Mouse (Mus musculus) embryonic facial prominence, embryonic 14.5 days (tissue): ENCODE measurements at regions not wholly inside any gene's neighbourhood (a gene's known extent, or its start where the extent isn't known, plus 50 kb on each side); places are given as distances from the start of the nearest gene placed in this dataset.

Experiments used
- ATAC-seq: fragments of 200-750 bp; cut with Nextera tagmentation; 2 replicates; pipeline ENCODE4 v1.8.0; 2017; ENCODE audit warnings: low read depth, moderate number of reproducible peaks, moderate TSS enrichment
- DNase-seq: peaks from one replicate; pipeline ENCODE4 v3.0.0-alpha.2; 2015; ENCODE audit warnings: low spot score
- H3K27ac ChIP-seq: fragments of 300-500 bp; sonication (generic); replicated peaks from 2 replicates; pipeline ENCODE4 v1.5.1; 2014; ENCODE audit warnings: low read depth, mild to moderate bottlenecking, low read length, moderate library complexity
- H3K27me3 ChIP-seq: fragments of 300-500 bp; sonication (generic); replicated peaks from 2 replicates; pipeline ENCODE4 v1.6.1; 2014; ENCODE audit warnings: low read length; ENCODE audit not compliant: control insufficient read depth, insufficient read depth
- H3K36me3 ChIP-seq: fragments of 300-500 bp; sonication (generic); 2 replicates; pipeline ENCODE4 v1.6.1; 2014; ENCODE audit warnings: low read length, mixed read lengths; ENCODE audit not compliant: control insufficient read depth, insufficient read depth
- H3K4me1 ChIP-seq: fragments of 300-500 bp; sonication (generic); 2 replicates; pipeline ENCODE4 v1.6.1; 2014; ENCODE audit warnings: antibody characterized with exemption, low read length; ENCODE audit not compliant: control insufficient read depth, insufficient read depth
- H3K4me2 ChIP-seq: fragments of 300-500 bp; sonication (generic); 2 replicates; pipeline ENCODE4 v1.6.1; 2014; ENCODE audit warnings: low read depth, mild to moderate bottlenecking, low read length, moderate library complexity, mixed read lengths
- H3K4me3 ChIP-seq: fragments of 300-500 bp; sonication (generic); 2 replicates; pipeline ENCODE4 v1.5.1; 2014; ENCODE audit warnings: low read depth, mild to moderate bottlenecking, low read length
- H3K9ac ChIP-seq: fragments of 300-500 bp; sonication (generic); 2 replicates; pipeline ENCODE4 v1.6.1; 2014; ENCODE audit warnings: low read depth, mild to moderate bottlenecking, low read length, moderate library complexity, mixed read lengths
- H3K9me3 ChIP-seq: fragments of 300-500 bp; sonication (generic); 2 replicates; pipeline ENCODE4 v1.6.1; 2016; ENCODE audit warnings: low read length; ENCODE audit not compliant: control insufficient read depth
- WGBS: fragments of 180-500 bp; shearing (Covaris S2); extraction: QIAGEN DNeasy Blood & Tissue Kit; methylation state at CpG from one replicate; pipeline ENCODE4 v1.1.7; 2014; 5-methylcytosine and 5-hydroxymethylcytosine counted together

DNA sequence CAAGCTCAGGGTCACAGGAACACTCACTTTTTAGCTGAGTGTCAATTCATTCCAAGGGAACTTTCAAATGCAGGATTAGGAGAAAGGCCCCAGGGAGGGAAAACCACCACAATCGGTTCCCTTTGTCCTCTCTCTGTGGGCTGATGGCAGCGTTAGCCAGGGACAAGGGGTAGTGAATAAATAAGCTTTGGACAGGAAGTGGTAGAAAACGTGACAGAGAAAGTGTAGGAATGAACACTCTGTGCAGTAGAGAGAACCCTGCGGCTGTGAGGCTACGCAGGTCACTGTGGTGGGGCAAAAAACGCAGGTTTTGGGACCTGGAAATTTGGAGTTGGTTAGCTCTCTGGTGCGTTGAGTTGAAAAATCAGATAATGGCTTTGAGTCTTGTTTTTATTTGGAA, 164.1 kb downstream of the Tex36 start:
- Histone ChIP-seq H3K36me3 (no peaks in the 10 kb centered on the region), H3K4me2 (no peak overlapping the region), H3K9me3 (no peaks in the 10 kb centered on the region), H3K4me1 (peaks cover 18% of the 10 kb centered on the region), H3K27ac (no peak overlapping the region), H3K4me3 (no peak overlapping the region), H3K9ac (no peak overlapping the region), H3K27me3 (no peaks in the 10 kb centered on the region)
- WGBS, result 20% methylated on average over 7 of the region's 7 CpGs
- ATAC-seq (no peak), DNase-seq (no peak)

DNA sequence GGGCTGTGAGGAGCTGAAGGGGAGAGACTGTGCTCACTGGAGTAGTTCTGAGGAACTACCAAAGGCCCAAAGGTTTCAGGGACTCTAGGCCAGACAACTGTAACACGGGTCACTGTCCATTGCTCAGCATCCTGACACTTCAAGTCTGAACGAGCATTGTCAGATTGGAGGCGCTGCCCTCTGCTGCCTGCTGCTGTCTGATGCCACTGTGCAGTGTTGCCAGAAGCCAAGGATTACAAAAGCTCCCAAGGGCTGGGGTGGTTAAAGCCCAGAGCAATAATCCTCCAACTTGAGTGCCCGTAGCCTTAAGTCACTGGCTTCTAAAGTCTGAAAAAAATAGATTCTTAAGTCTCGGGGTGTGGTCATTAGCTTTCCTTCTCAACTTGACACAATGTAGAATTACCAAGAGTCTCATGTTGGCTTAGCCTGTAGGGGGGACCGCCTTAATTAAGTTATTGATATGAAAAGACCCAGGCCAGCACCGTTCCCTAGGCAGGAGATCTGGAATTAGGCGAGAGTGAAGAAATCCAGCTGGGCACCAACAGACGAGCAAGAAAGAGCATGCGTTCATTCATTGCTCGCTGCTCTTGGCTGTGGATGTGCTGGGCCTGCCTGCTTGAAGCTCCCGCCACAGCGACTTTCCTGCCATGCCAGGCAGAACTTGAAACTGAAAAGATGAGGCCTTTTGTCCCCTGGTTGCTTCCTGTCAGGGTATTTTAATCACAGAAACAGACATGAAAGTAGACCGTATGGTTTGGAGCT, 166.2 kb downstream of the Tex36 start:
- H3K27me3 ChIP-seq, result no peaks in the 10 kb centered on the region
- H3K9me3 ChIP-seq, result no peaks in the 10 kb centered on the region
- no peak for ATAC-seq
- WGBS, result 71% methylated on average over 14 of the region's 14 CpGs
- H3K36me3 ChIP-seq, result no peaks in the 10 kb centered on the region
- H3K27ac ChIP-seq, result no peak overlapping the region
- H3K4me1 ChIP-seq, result peaks cover 9% of the 10 kb centered on the region
- H3K4me2 ChIP-seq, result no peak overlapping the region
- no peak overlapping the region for H3K4me3 ChIP-seq
- no peak for DNase-seq
- H3K9ac ChIP-seq, result no peak overlapping the region

DNA sequence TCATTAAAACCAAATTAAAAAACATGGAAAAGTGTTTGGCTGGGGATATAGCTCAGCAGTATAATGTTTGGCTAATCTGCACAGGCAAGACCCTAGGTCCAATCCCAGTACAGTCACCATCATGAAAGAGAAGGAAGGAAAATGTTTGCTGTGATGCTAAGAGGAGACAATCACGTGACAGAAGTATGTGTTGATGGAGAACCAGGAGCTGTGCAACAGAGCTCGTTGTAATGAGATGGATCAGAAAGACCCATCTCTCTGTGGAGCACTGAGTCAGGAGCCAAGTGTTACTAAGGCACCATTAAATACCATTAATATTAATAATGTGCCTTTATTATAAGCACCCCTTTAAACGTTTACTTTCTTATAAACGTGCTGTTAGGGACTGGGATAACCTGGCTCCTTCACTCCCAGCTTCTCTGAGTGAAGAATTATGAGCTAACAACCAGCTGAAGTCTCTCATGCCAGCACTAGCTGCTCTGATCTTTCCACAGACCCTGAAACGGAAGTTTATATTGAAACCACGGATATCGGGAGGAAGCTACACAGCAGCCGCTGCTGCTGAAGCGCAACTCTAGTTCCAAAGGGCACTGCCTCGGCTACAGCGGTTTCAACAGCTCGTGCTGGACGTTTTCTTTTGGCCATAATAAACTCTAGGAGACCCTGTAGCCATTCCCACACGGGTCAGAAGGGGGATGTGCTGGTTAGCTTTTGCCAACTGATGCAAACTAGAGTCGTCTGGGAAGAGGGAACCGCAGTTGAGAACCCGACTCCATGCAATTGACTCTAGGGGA, 167.7 kb downstream of the Tex36 start:
- Histone ChIP-seq H3K27me3 (no peaks in the 10 kb centered on the region), H3K4me3 (no peak overlapping the region), H3K27ac (no peak overlapping the region), H3K4me2 (no peak overlapping the region), H3K9me3 (no peaks in the 10 kb centered on the region), H3K9ac (no peak overlapping the region), H3K36me3 (no peaks in the 10 kb centered on the region), H3K4me1 (peaks cover 6% of the 10 kb centered on the region; the same call in 1 of the 2 replicates)
- no peak for DNase-seq
- no peak for ATAC-seq
- WGBS, result 67% methylated on average over 17 of the region's 17 CpGs

DNA sequence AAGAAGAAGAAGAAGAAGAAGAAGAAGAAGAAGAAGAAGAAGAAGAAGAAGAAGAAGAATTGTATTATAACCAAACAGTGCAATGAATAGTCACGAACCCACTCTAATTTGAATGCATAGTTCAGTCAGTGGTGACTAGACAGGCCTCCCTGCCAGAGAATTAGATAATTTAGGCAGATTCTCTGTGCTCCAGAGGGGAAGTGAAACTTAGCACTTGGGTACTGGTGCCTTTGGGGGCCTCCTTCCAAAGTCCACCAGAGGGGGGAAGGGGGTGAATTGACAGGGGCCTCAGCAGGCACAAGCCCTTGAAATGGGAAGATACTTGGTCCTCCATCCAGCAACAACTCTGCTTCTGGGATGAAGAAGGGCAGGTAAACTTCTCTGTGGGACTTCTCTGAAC, 169.6 kb downstream of the Tex36 start:
- Histone ChIP-seq H3K9me3 (no peaks in the 10 kb centered on the region), H3K27ac (no peak overlapping the region), H3K4me3 (no peak overlapping the region), H3K36me3 (no peaks in the 10 kb centered on the region), H3K9ac (no peak overlapping the region), H3K27me3 (no peaks in the 10 kb centered on the region), H3K4me1 (no peaks in the 10 kb centered on the region), H3K4me2 (no peak overlapping the region)
- no peak for ATAC-seq
- no peak for DNase-seq
- WGBS, result 87% methylated on average over 1 of the region's 1 CpGs

DNA sequence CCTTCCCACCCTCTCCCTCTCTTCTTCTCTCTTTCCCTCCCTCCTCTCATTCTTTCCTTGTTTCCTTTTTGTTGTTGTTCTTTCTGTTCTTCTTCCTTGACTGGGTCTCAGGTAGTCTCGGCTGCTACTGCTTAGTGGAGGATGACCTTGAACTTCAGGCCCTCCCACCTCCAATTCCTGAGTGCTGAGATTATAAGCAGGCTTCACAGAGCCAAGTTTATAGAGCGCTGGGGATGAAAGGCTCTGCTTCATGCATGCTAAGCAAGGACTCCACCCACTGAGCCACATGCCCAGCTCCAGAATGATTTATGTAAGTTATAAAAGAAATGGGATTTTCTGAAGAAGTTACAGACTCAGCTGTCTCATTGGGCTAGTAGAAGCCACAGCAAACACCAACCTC, 199.9 kb downstream of the Tex36 start:
- 42% methylated on average over 2 of the region's 2 CpGs for WGBS
- no peak for ATAC-seq
- H3K4me3 ChIP-seq, result no peak overlapping the region

DNA sequence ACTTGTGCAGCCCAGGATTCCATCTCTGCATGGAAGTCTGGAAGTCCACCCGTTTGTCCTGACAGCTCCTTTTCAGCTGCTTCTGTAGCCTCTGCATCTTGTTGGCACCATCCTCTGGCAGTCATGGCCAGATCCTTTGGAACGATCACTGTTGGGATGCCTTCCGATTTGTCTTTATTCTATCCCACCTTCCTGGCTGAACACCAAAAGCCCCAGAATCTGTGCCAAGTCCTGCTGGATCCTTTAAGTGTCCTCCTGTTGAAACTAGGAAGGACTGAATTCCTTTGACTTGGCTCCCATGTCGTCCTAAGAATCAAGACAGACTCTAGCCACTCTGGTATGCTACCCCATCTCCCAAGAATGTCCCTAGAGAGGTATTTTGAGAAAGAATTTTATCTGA, 201.3 kb downstream of the Tex36 start:
- no peak for ATAC-seq
- WGBS, result 58% methylated on average over 4 of the region's 4 CpGs
- H3K27ac ChIP-seq, result no peak overlapping the region
- no peak overlapping the region for H3K4me2 ChIP-seq
- DNase-seq, result peak; percentile 6
- H3K36me3 ChIP-seq, result no peaks in the 10 kb centered on the region
- H3K9me3 ChIP-seq, result no peaks in the 10 kb centered on the region
- no peak overlapping the region for H3K4me3 ChIP-seq
- H3K9ac ChIP-seq, result no peak overlapping the region
- H3K27me3 ChIP-seq, result no peaks in the 10 kb centered on the region; the same call in 1 of the 2 replicates
- no peaks in the 10 kb centered on the region for H3K4me1 ChIP-seq

More for the DNA sequence above, 199.9 kb downstream of the Tex36 start:
- no peak overlapping the region for H3K27ac ChIP-seq
- no peaks in the 10 kb centered on the region for H3K4me1 ChIP-seq
- H3K36me3 ChIP-seq, result no peaks in the 10 kb centered on the region
- no peak overlapping the region for H3K9ac ChIP-seq
- H3K4me2 ChIP-seq, result no peak overlapping the region
- no peaks in the 10 kb centered on the region for H3K9me3 ChIP-seq
- no peak for DNase-seq
- no peaks in the 10 kb centered on the region; the same call in 1 of the 2 replicates for H3K27me3 ChIP-seq

DNA sequence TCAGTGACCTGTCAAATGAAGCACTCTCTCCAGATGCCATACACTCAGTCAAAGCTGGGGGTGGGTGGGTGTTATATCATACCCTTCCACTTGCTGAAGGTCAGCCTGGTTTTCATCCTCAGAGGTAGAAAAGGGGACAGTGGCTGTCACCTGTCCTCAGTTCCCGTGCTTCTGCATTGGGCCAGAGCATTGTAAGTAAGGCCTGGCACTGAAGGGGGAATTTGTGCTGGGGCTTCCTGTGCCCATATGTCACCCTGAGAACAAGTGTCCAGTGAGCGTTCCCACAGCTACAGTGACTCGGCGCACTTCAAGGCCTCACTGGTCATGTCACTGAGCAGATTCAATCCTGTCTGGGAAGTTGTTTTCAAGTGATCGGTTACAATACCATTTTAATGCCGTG, 213.2 kb downstream of the Tex36 start:
- 86% methylated on average over 6 of the region's 6 CpGs for WGBS
- Histone ChIP-seq H3K36me3 (no peaks in the 10 kb centered on the region), H3K9ac (no peak overlapping the region), H3K27me3 (no peaks in the 10 kb centered on the region), H3K4me2 (no peak overlapping the region), H3K4me3 (no peak overlapping the region), H3K9me3 (no peaks in the 10 kb centered on the region), H3K27ac (no peak overlapping the region), H3K4me1 (no peaks in the 10 kb centered on the region)
- ATAC-seq (no peak), DNase-seq (no peak)

DNA sequence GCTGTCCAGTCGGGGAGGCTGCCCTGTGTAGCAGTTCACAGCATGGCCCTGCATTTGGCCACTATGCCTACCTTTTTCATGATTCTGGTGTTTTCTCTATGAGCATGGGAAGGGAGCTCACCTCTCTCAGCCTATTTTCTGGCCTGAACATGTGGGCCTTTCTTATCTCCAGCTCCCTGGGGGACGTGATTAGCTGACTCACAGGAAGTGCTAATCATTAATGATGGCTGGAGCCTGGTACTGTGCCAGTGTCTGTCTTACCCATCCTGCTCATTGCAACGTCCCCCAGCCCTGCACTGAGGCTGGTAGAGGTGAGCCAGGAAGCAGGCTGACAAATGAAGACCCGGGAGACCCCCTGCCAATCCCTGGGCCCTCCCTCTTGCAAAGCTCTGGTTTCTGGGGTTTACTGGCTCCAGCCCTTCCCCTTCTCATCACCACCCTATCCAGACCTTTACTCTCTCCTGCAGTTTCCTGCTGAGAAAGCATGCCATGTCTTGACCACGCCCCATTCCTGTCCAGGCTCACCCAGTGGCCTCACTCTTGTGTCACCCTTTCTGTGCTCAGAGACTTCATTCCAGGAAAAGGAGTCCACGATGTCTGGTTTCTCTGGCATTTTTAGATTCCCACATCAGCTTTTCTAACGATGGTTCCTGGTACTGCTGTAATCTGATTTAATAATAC, 219.8 kb downstream of the Tex36 start:
- no peak for ATAC-seq
- no peak for DNase-seq

More for the DNA sequence above, 219.8 kb downstream of the Tex36 start:
- H3K36me3 ChIP-seq, result no peaks in the 10 kb centered on the region
- no peak overlapping the region for H3K27ac ChIP-seq
- no peak overlapping the region for H3K4me3 ChIP-seq
- no peaks in the 10 kb centered on the region; the same call in 1 of the 2 replicates for H3K4me1 ChIP-seq
- no peaks in the 10 kb centered on the region for H3K27me3 ChIP-seq
- no peaks in the 10 kb centered on the region for H3K9me3 ChIP-seq
- WGBS, result 65% methylated on average over 7 of the region's 7 CpGs
- no peak overlapping the region for H3K9ac ChIP-seq
- no peak overlapping the region for H3K4me2 ChIP-seq
